In the genomic region with DNA sequence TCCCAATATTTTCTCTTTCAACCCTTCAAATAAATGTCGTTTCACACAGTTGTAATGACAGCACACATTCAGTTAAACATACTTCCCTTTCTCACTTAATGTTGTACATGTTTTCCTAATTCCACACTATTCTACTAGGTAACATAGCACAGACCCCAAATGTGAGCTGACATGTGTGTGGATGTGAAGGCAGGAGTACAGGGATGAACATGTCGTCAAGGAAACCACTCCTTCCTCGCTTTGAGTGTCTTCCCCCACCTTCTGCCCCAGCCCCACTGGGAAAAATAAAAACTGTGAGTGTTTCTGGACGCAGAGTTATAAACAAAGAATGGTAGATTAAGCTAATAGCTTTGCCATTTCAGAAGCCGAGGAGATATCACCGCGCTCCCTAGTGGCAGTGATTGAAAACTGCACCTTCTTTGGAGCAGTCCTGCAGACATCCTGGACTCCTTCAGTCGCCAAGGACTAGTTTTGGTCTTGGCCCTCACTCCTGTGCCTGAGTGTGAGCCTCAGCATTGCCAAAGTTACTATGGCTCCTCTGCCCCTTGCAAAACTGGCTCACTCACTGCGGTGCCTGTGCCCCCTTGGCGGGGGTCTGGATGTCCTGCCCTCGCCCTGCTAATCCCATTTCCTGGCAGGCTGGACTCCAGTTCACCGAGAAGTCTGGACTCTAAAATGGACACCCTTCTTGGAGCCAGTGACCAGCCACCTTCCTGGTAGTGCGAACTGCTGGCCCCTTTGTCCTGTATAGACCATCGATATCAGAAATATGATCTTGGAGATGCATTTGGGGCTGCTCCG, we compare ENCODE assay signal across 8 mouse cellular contexts. TPM values are rescaled to one million over a fixed set of nuclear protein-coding genes. Genes with fewer than 3 reads are reported as not detected.
DNase-seq lines count a peak whose midpoint lies in the region; ATAC-seq lines count a peak whose summit lies in the region.

No protein-coding gene starts in this region.

- ATAC-seq in heart, embryonic 12.5 days (ENCODE audit: insufficient number of reproducible peaks, low FRiP score) = no peak

- H3K4me1 ChIP-seq in heart, embryonic 12.5 days (replicated peaks) = peaks cover 18% of the 10 kb centered on the region

- intact Hi-C loops in left cerebral cortex, postnatal 4 days (cut with DNase I) = loop anchor here (10.0 kb wide), 1 partner anchor 255 kb away; the partner anchor contains the start of gene Adam10

- H3K9ac ChIP-seq in heart, embryonic 12.5 days = no peak overlapping the region

- H3K27ac ChIP-seq in heart, embryonic 12.5 days (ENCODE audit: poor library complexity, severe bottlenecking) = no peak overlapping the region

- DNase-seq in heart, adult 11 months = peak; percentile 92
- peak; percentile 13 for DNase-seq in CD4-positive helper T cell, adult 2 months (ENCODE audit: low read depth, low spot score)
- peak; percentile 71 for DNase-seq in c-Kit-negative CD71-positive TER-119-positive erythroid progenitor cells, embryonic 14.5 days (ENCODE audit: low read depth, low spot score)
- peak; percentile 50 for DNase-seq in heart, adult 8-10 months (ENCODE audit: low spot score)
- peak; percentile 73 for DNase-seq in left cerebral cortex, postnatal 4 days
- peak; percentile 24 for DNase-seq in monocyte, adult 2 months (ENCODE audit: low read depth in 1 of 2, low spot score in 2 of 2)
- DNase-seq in thymus, postnatal 0 days (ENCODE audit: low spot score) = peak; percentile 21

- no peaks in the 10 kb centered on the region for H3K27me3 ChIP-seq in heart, embryonic 12.5 days (replicated peaks)

- H3K36me3 ChIP-seq in heart, embryonic 12.5 days = no peaks in the 10 kb centered on the region

- no peaks in the 10 kb centered on the region for H3K9me3 ChIP-seq in heart, embryonic 12.5 days (replicated peaks)

- no peak overlapping the region for H3K4me3 ChIP-seq in heart, embryonic 12.5 days

- H3K4me2 ChIP-seq in heart, embryonic 12.5 days = no peak overlapping the region

- WGBS in heart, embryonic 12.5 days = 56% methylated on average over 15 of the region's 15 CpGs

RNA-seq across cellular contexts. Expression of gene Lipc, which starts 22.0 kb away (rescaled TPM):
- polyA plus RNA-seq in heart, embryonic 12.5 days (2016; fragmentation: Nextera tagmentation; extraction: Ambion mirVana) = 0.22 and 1.00 TPM in 2 replicates
- total RNA-seq in heart, adult 8-10 months (2022) = under 1 TPM in 1 of 4 experiments, not detected in 3; 0.26 TPM
- not detected for total RNA-seq in left cerebral cortex, postnatal 4 days (2021)
- polyA plus RNA-seq in thymus, postnatal 0 days (2015; fragmentation: Nextera tagmentation; extraction: Ambion mirVana) = 0.25 and 0.44 TPM in 2 replicates

Comparison
In these comparisons a context has a peak if more than half of its experiments do, and no peak if none do; other contexts are left out.
1. DNase-seq: peak in every context shown above with its lines; median percentile 92 in heart, adult 11 months; 73 in left cerebral cortex, postnatal 4 days; 71 in c-Kit-negative CD71-positive TER-119-positive erythroid progenitor cells, embryonic 14.5 days; 50 in heart, adult 8-10 months; 24 in monocyte, adult 2 months; 21 in thymus, postnatal 0 days; 13 in CD4-positive helper T cell, adult 2 months.